8 mouse cellular contexts compared by ENCODE assay signal in genomic region chr2:38378849-38379545, GRCm38 (mm10). TPM values are rescaled to one million over a fixed set of nuclear protein-coding genes. Genes with fewer than 3 reads are reported as not detected.
A peak's percentile ranks its signal among the peaks of the same experiment; 100 is the strongest.
DNase-seq lines count a peak whose midpoint lies in the region; ATAC-seq and TF ChIP-seq lines count a peak whose summit lies in the region.

No protein-coding gene starts in this region.

- H3K9ac ChIP-seq in heart, adult 2 months (ENCODE audit: low read depth, low read length) = no peak overlapping the region
- peak overlapping the region; percentile 19; the same call in 1 of the 2 replicates for H3K9ac ChIP-seq in ES-Bruce4 (ENCODE audit: low read depth, poor library complexity, severe bottlenecking)
- H3K9ac ChIP-seq in stomach, postnatal 0 days (ENCODE audit: low read length) = no peak overlapping the region

- TF ChIP-seq POLR2A in heart, adult 2 months (IDR thresholded peaks at IDR 0.05; ENCODE audit: insufficient read depth, low read depth, low read length) = no peak
- no peak for TF ChIP-seq POLR2A in ES-Bruce4 (IDR thresholded peaks at IDR 0.05; ENCODE audit: insufficient read depth, low read length)

- no peak overlapping the region; the same call in 1 of the 2 replicates for H3K27ac ChIP-seq in heart, embryonic 10.5 days
- H3K27ac ChIP-seq in heart, adult 2 months = no peak overlapping the region
- no peak overlapping the region for H3K27ac ChIP-seq in ES-Bruce4 (ENCODE audit: insufficient read depth, low read length)
- H3K27ac ChIP-seq in embryonic facial prominence, embryonic 10.5 days (replicated peaks) = no peak overlapping the region
- no peak overlapping the region for H3K27ac ChIP-seq in limb, embryonic 10.5 days
- H3K27ac ChIP-seq in stomach, postnatal 0 days (replicated peaks) = no peak overlapping the region

- WGBS in heart, embryonic 10.5 days = 2% methylated on average over 29 of the region's 29 CpGs
- 5% methylated on average over 29 of the region's 29 CpGs for WGBS in heart, adult 2 months
- 3% methylated on average over 29 of the region's 29 CpGs for WGBS in embryonic facial prominence, embryonic 10.5 days
- WGBS in limb, embryonic 10.5 days = 4% methylated on average over 29 of the region's 29 CpGs
- WGBS in stomach, postnatal 0 days = 6% methylated on average over 29 of the region's 29 CpGs

- H3K4me1 ChIP-seq in heart, embryonic 10.5 days = peaks cover 13% of the 10 kb centered on the region
- peaks cover 4% of the 10 kb centered on the region for H3K4me1 ChIP-seq in heart, adult 2 months (ENCODE audit: control insufficient read depth, insufficient read depth, low read length)
- no peaks in the 10 kb centered on the region for H3K4me1 ChIP-seq in ES-Bruce4 (ENCODE audit: control insufficient read depth, insufficient read depth, low read length)
- peaks cover 28% of the 10 kb centered on the region for H3K4me1 ChIP-seq in embryonic facial prominence, embryonic 10.5 days
- peaks cover 29% of the 10 kb centered on the region for H3K4me1 ChIP-seq in limb, embryonic 10.5 days
- no peaks in the 10 kb centered on the region for H3K4me1 ChIP-seq in stomach, postnatal 0 days (replicated peaks; ENCODE audit: control insufficient read depth, insufficient read depth)

- DNase-seq in heart, embryonic 10.5 days (ENCODE audit: low spot score) = no peak
- no peak for DNase-seq in heart, adult 2 months
- no peak for DNase-seq in embryonic facial prominence, embryonic 10.5 days (ENCODE audit: low spot score)
- DNase-seq in limb, embryonic 10.5 days (ENCODE audit: low spot score) = no peak
- no peak for DNase-seq in stomach, postnatal 0 days (ENCODE audit: low spot score)
- no peak for DNase-seq in frontal cortex, adult 2 months (ENCODE audit: extremely low spot score in 1 of 2, low spot score in 1 of 2)
- DNase-seq in urinary bladder, postnatal 4 days (ENCODE audit: low spot score in 2 of 2) = no peak

- no peaks in the 10 kb centered on the region for H3K79me2 ChIP-seq in heart, adult 2 months (replicated peaks; ENCODE audit: control insufficient read depth, insufficient read depth, low read length)

- no peak for TF ChIP-seq CTCF in heart, adult 2 months (IDR thresholded peaks at IDR 0.05)
- TF ChIP-seq CTCF in ES-Bruce4 (IDR thresholded peaks at IDR 0.05; ENCODE audit: low read depth, low read length) = no peak
- no peak for TF ChIP-seq CTCF in stomach, postnatal 0 days (IDR thresholded peaks at IDR 0.05; ENCODE audit: low read depth)

- intact Hi-C loops in heart, adult 2 months (cut with DNase I) = loop anchor here (5.0 kb wide), 1 partner anchor 192 kb away; no protein-coding TSS in a partner anchor

- peak; percentile 18; the same call in 1 of the 2 replicates for ATAC-seq in stomach, postnatal 0 days (ENCODE audit: low FRiP score, low TSS enrichment)

- H3K36me3 ChIP-seq in heart, embryonic 10.5 days = no peaks in the 10 kb centered on the region
- H3K36me3 ChIP-seq in heart, adult 2 months (ENCODE audit: control insufficient read depth, insufficient read depth, low read length) = no peaks in the 10 kb centered on the region
- no peaks in the 10 kb centered on the region for H3K36me3 ChIP-seq in ES-Bruce4 (ENCODE audit: control insufficient read depth, insufficient read depth, low read length, poor library complexity, severe bottlenecking)
- no peaks in the 10 kb centered on the region for H3K36me3 ChIP-seq in embryonic facial prominence, embryonic 10.5 days (replicated peaks)
- H3K36me3 ChIP-seq in limb, embryonic 10.5 days = no peaks in the 10 kb centered on the region
- no peaks in the 10 kb centered on the region for H3K36me3 ChIP-seq in stomach, postnatal 0 days (ENCODE audit: control insufficient read depth, insufficient read depth, low read length)

- H3K9me3 ChIP-seq in heart, embryonic 10.5 days = no peaks in the 10 kb centered on the region
- H3K9me3 ChIP-seq in ES-Bruce4 (replicated peaks; ENCODE audit: control insufficient read depth, insufficient read depth, low read length, poor library complexity, severe bottlenecking) = no peaks in the 10 kb centered on the region
- H3K9me3 ChIP-seq in embryonic facial prominence, embryonic 10.5 days = no peaks in the 10 kb centered on the region
- no peaks in the 10 kb centered on the region for H3K9me3 ChIP-seq in limb, embryonic 10.5 days (replicated peaks)
- H3K9me3 ChIP-seq in stomach, postnatal 0 days (ENCODE audit: control insufficient read depth, low read length) = no peaks in the 10 kb centered on the region

- H3K27me3 ChIP-seq in heart, embryonic 10.5 days (ENCODE audit: insufficient read depth, poor library complexity, severe bottlenecking) = peaks cover 67% of the 10 kb centered on the region
- peaks cover 5% of the 10 kb centered on the region; the same call in 1 of the 2 replicates for H3K27me3 ChIP-seq in heart, adult 2 months (ENCODE audit: control insufficient read depth, insufficient read depth, low read length)
- H3K27me3 ChIP-seq in ES-Bruce4 (ENCODE audit: control insufficient read depth, insufficient read depth, low read length, poor library complexity, severe bottlenecking) = no peaks in the 10 kb centered on the region
- peaks cover 72% of the 10 kb centered on the region for H3K27me3 ChIP-seq in embryonic facial prominence, embryonic 10.5 days (replicated peaks; ENCODE audit: low read depth, poor library complexity, severe bottlenecking)
- H3K27me3 ChIP-seq in limb, embryonic 10.5 days (ENCODE audit: low read depth, poor library complexity, severe bottlenecking) = peaks cover 61% of the 10 kb centered on the region
- H3K27me3 ChIP-seq in stomach, postnatal 0 days (ENCODE audit: control insufficient read depth, insufficient read depth, low read length) = peaks cover 2% of the 10 kb centered on the region; the same call in 1 of the 2 replicates

- H3K4me2 ChIP-seq in stomach, postnatal 0 days (replicated peaks; ENCODE audit: low read depth) = 0 out of 2 replicates have a peak overlapping the region, but pooled peaks have one; percentile 17

- TF ChIP-seq EP300 in heart, adult 2 months (IDR thresholded peaks at IDR 0.05; ENCODE audit: insufficient read depth, low read depth, low read length) = no peak
- TF ChIP-seq EP300 in ES-Bruce4 (IDR thresholded peaks at IDR 0.05; ENCODE audit: insufficient read depth, low read depth, low read length) = no peak
- no peak for TF ChIP-seq EP300 in stomach, postnatal 0 days (optimal IDR thresholded peaks at IDR 0.05)

- peak overlapping the region; percentile 46 for H3K4me3 ChIP-seq in heart, embryonic 10.5 days
- H3K4me3 ChIP-seq in heart, adult 2 months = no peak overlapping the region
- peak overlapping the region; percentile 1 for H3K4me3 ChIP-seq in ES-Bruce4 (ENCODE audit: low read depth, low read length)
- H3K4me3 ChIP-seq in embryonic facial prominence, embryonic 10.5 days = peak overlapping the region; percentile 46
- peak overlapping the region; percentile 24 for H3K4me3 ChIP-seq in limb, embryonic 10.5 days
- H3K4me3 ChIP-seq in stomach, postnatal 0 days (ENCODE audit: low read depth, low read length) = no peak overlapping the region

RNA-seq across cellular contexts. Expression of gene Lhx2, which starts 39.9 kb away (rescaled TPM):
- 0.58 and 6.0 TPM in 2 replicates for polyA plus RNA-seq in heart, embryonic 10.5 days (2016; fragmentation: Nextera tagmentation; extraction: Ambion mirVana)
- total RNA-seq in heart, adult 2 months (2021) = not detected
- 0.06 TPM in 1 of 2 replicates, not detected in the other for polyA plus RNA-seq in heart, adult 2 months (2012; rRNA removed)
- 0.36 TPM in 1 of 2 replicates, not detected in the other for polyA plus RNA-seq in ES-Bruce4 (2011; ENCODE audit: insufficient read depth, insufficient read length, low read depth, missing spikeins)
- 17.9 and 19.6 TPM in 2 replicates for polyA plus RNA-seq in embryonic facial prominence, embryonic 10.5 days (2016; fragmentation: Nextera tagmentation; extraction: Ambion mirVana)
- polyA plus RNA-seq in limb, embryonic 10.5 days (2016; fragmentation: Nextera tagmentation; extraction: Ambion mirVana) = 33.7 and 48.4 TPM in 2 replicates
- not detected in 2 replicates for polyA plus RNA-seq in stomach, postnatal 0 days (2015; fragmentation: Nextera tagmentation; extraction: Ambion mirVana)
- 60.4 and 64.0 TPM in 2 replicates for polyA plus RNA-seq in frontal cortex, adult 2 months (2012; rRNA removed)

Comparison
In these comparisons a context has a peak if more than half of its experiments do, and no peak if none do; other contexts are left out.
1. H3K4me3 ChIP-seq: peak in heart, embryonic 10.5 days (single experiment), ES-Bruce4 (single experiment), embryonic facial prominence, embryonic 10.5 days (single experiment) and limb, embryonic 10.5 days (single experiment); none in heart, adult 2 months (single experiment) and stomach, postnatal 0 days (single experiment).